Mouse (Mus musculus) right cerebral cortex, postnatal 14 days (tissue): ENCODE results near the gene Pdlim3.
"Not testable (repeated sequence)": the region's sequence is repeated elsewhere in the genome, so short reads cannot be mapped to it uniquely, and the experiment has no call there.

ENCODE experiments used
- DNase-seq: peaks from one replicate; pipeline ENCODE4 v3.0.0; 2022

The Pdlim3 gene

DNA sequence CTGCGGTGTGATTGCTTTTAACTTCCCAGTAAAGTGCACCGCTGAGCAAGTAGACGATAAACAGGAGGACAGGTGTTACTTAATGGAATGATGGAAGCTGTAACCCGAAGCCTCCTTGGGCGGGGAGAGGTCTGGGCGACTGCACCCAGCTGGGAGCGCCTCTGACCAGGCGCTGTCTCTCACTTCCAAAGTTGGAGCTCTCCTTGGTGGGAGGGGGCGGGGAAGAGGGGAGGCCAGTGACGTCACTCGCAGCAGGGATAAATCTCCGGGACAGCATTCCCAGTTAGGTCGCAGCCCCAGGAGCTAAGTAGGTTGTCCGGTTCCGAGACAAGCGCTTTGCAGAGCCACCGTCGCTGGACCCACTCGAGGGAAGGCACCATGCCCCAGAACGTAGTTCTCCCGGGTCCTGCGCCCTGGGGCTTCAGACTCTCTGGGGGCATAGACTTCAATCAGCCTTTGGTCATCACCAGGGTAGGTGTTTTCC is at the start of gene Pdlim3:
Pdlim3 (plus strand) TSS at position 260 of the 484 bp plus-strand sequence.
- no peak for DNase-seq

GRCm38 (mm10) chr8:45843306-45843705 is 42.0 kb upstream of the Pdlim3 start:
- DNase-seq = no peak

DNA sequence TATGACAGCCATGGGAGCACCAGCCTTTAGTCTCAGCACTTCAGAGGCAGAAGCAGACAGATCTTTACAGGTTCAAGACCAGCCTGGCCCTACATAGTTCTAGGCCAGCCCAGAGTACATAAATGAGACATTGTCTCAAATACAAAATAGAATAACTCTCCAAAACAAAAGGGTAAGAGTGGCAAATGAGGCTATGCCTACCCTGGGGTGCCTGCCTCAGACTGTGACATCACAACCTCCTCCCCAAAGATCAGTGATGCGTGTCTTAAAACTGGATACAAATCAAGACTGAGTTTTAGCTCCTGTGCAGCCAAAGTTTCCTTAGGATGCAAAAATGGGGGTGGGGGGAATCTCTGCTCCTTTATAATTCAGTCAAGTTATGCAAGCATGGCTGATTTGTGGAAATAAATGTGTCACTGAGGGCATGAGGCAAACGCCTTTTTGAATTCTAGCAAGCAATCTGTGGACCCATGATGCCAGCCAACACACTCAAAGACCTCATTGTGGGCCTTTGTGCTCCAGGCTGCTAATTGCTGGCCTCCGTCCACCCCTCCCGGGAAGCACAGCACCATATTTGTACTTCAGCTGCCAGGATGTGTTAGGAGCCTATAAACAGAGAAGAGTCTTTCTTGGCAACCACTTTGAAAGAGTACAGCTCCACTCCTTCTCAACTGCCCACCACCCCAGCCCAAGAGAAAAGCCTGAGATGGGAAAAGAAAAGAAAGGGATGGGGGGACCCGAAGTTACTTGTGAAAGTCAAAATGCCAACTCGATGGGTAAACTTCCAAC is 41.0 kb upstream of the Pdlim3 start:
- DNase-seq = peak; percentile 53

- no peak for DNase-seq
Observed at GRCm38 (mm10) chr8:45844911-45845481, 40.3 kb upstream of the Pdlim3 start.

GRCm38 (mm10) chr8:45845906-45846305 is 39.4 kb upstream of the Pdlim3 start:
- no peak for DNase-seq

DNA sequence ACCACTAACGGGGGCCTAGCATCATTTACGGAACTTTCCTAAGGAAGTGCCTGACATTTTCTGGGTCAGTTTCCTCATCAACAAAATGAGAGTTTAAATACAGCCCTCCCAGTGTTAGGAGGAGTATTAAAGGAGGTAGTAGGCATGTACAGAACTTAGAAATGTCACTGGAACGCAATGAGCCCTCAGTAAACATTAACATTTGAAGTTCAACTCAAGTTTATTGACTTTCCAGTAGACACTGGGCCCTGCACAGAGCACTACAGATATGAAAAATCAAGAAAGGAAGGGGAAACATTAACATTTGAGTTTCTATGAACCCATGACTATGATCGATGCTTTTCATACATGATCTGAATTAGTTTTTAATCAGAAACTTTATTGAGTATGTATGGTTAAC is 30.1 kb upstream of the Pdlim3 start:
- no peak for DNase-seq

DNA sequence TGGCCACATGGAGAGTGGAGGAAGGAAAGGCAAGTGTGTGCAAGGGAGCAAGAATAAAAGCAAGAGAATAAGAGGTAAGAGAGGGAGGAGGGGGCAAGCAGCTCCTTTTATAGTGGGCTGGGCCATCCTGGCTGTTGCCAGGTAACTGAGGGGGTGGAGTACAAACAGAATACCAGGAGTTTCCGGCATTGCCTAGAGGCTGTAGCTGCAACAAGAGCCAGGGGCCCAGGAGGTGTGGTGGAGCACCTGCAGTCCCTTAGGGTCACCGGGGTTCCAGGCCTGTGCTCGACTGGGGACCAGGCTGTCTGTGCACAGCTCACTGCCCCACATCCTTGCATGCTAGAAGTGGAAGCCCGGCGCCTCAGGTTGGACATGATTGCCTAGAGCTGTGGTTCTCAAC is 27.5 kb upstream of the Pdlim3 start:
- DNase-seq = no peak

- DNase-seq = no peak
Observed at GRCm38 (mm10) chr8:45858391-45858790, 26.9 kb upstream of the Pdlim3 start.

GRCm38 (mm10) chr8:45871587-45871986 is 13.7 kb upstream of the Pdlim3 start:
- DNase-seq = not testable (repeated sequence)

GRCm38 (mm10) chr8:45872077-45872476 is 13.2 kb upstream of the Pdlim3 start:
- no peak for DNase-seq

- peak; percentile 54 for DNase-seq
Observed at GRCm38 (mm10) chr8:45874945-45875626, 10.2 kb upstream of the Pdlim3 start.

GRCm38 (mm10) chr8:45876397-45876796 is 8.9 kb upstream of the Pdlim3 start:
- no peak for DNase-seq

DNA sequence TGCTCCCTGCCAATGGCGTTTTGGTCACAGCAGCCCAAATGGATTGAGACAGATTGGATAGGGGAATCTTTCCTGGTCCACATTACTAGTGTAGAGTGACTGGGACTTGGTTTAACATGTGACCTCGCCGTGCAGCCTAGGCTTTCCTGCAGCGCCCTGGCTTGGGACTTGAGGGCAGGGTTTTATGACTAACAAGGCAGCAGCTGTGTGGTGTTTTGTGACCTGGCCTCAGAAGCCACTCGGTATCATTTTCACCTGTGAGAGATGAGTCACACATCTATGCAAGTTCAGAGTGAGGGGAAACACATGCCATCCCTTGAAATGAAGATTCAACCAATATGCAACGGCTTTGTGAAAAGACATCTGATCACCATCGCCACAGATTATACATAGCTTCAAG is 7.6 kb upstream of the Pdlim3 start:
- no peak for DNase-seq

- DNase-seq = no peak
Observed at GRCm38 (mm10) chr8:45880457-45880856, 4.8 kb upstream of the Pdlim3 start.

DNA sequence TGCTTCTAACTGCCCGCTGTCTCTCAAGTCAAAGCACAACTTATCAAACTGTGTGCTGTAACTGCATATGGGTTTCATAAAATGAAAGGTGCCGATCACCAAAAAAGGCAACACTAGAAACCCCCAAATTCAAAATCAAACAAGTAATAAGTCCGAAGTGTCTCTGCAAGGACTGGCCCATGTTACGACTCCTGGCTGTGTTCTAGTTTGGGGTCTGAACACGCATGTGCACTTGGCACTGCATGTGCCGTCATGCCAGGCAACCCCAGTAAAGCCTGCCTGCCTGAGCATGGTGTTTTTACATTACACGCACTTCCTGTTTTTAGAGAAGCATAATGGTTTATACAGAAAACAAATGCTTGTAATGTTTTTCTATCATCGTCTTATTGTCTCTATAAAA is 3.5 kb upstream of the Pdlim3 start:
- DNase-seq = no peak

DNA sequence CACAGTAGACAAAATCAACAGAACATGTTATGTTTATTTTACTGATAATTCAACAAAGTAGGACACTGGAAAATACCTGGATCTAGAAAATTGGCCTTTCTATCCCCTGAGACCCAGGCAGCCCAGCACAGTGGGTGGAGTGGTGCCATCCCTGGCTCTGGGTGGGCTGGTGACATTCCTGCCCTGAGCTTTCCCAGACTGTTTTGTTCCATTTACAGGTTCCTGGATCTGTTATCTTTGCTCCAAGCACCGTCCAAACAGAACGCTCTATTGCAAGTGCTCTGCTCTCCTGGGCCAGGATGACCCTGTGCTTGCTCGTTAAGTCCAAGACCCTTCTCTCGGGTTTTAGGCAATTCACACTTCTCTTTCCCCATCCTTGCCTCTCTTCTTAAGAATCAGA is 1.5 kb upstream of the Pdlim3 start:
- DNase-seq = no peak

GRCm38 (mm10) chr8:45884552-45884951 is 709 bp upstream of the Pdlim3 start:
- DNase-seq = no peak

DNA sequence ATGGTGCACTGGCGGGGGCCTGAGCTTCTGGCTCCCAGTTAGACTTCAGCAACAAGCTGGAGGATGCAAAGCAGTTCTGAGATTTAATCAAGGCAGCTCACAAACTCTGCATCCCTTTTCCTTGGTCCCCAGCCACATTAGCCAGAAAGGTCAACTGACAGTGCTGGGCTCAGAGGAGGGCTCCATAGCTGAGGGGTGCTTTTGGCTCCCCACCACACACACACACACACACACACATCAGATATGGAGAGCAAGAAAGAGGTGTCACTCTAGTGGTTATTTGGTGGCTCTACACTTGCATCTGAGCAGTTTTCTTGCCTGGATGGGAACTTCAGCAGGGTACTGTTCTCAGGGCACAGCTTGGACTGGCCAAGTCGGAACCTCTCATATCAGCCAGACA is 514 bp downstream of the Pdlim3 start:
- no peak for DNase-seq

DNA sequence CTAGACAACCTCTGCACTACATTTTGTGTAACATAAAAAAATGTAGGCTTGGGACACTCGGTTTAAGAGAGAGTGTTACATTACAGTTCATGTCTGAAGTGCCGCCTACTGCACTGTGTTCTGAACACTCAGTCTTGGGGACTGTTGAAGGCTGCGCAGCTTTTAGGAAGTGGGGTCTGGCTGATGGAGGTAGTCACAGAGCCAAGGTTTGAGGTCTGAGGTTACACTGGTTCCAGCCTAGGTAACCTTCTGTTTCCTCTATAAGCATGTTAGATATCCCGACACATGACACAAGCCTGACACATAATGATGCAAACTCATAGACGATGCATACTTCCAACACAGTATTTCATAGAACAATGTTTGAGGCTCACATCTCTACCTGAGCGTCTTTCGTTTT is 4.5 kb downstream of the Pdlim3 start:
- DNase-seq = no peak

- no peak for DNase-seq
Observed at GRCm38 (mm10) chr8:45896590-45896989, 11.3 kb downstream of the Pdlim3 start.

DNA sequence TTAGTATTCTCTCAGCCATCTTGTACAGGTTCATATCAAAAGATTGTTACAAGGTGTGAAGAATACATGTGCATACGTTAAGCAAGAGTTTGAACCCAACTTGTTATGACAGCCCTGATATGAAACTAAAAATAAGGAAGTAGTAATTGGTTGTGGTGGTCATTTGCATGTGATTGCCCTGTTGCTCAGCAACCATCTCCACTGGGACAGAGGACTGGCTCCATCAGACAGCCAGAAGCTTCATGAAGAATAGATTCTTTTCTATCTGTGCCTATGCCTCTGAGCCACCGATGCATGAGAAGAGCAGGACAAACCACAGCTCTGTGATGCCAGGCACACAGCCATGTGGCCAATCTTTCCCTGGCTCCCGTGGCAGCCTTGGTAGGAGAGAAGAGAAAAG is 14.5 kb downstream of the Pdlim3 start:
- no peak for DNase-seq

GRCm38 (mm10) chr8:45901626-45902025 is 16.4 kb downstream of the Pdlim3 start:
- DNase-seq = no peak

DNA sequence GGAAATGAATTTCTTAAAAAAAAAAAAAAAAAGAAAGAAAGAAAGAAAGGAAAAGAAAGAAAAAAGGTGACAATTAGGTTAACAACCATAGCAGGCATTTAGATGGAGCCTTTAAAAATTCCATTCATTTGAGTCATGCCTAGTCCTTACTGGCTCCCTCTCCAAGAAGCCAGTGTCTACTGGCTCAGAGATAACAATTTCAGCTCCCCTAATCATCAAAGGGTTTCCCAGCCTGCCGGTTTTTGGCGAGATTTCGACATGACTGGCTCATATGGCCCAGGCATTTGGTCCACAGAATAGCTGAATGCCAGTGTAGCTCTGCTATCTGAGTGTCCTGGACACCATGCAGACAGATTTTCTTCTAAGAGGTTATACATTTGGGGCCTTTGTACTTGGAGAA is 18.4 kb downstream of the Pdlim3 start:
- no peak for DNase-seq
